Mouse (Mus musculus) megakaryocyte progenitor cell, adult 5-6 weeks (primary cell): ENCODE measurements around the gene Mrgpra2b. TPM values are rescaled to one million over a fixed set of nuclear protein-coding genes. Genes with fewer than 3 reads are reported as not detected.
"Not testable (repeated sequence)": the region's sequence is repeated elsewhere in the genome, so short reads cannot be mapped to it uniquely, and the experiment has no call there.

Experiments used
- ATAC-seq: replicated peaks from 2 replicates; pipeline ENCODE4 v1.8.0; 2016; ENCODE audit warnings: mild to moderate bottlenecking, moderate TSS enrichment, inconsistent platforms; ENCODE audit not compliant: poor library complexity
- total RNA-seq, 2 experiments: library from RNA; stranded (forward) in 1 of 2; stranded (reverse) in 1 of 2; fragments of 157-497, 149-512 nt in 1 of 2; fragments of 200-1000 nt in 1 of 2; gene quantifications; 2 replicates each; pipeline versions ENCODE4 v1.2.3 to v1.2.4; 2015 to 2017

Mrgpra2b gene
- 70.6 and 88.3 TPM in 2 replicates for total RNA-seq (2015)
- total RNA-seq (2017), result 15.6 and 18.7 TPM in 2 replicates

GRCm38 (mm10) chr7:47528762-47529161, at the start of gene Mrgpra2b:
Gene Mrgpra2b (minus strand): TSS chr7:47528862.
- no peak for ATAC-seq

- no peak for ATAC-seq
Observed at GRCm38 (mm10) chr7:47516379-47516778, 12.3 kb downstream of the Mrgpra2b start.

DNA sequence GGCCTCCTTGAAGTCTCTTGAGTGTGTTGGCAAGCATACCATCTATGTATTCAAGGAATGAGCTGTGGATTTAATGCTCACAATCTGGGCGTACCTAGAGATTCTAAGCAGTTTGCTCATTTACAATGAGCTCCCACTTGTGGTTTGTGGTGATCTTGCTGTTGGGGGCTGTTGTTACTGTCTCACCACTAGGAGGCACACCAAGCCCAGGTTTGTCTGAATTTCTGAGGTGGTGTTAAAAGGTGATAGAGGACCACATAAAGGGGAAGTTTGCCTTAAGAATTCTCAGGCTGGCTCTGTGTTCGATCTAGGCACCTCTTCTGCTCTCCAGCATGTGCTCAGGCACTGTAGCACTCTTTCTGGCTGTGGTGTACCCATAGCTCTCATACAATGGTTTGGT, 13.6 kb downstream of the Mrgpra2b start:
- ATAC-seq, result peak; percentile 99

DNA sequence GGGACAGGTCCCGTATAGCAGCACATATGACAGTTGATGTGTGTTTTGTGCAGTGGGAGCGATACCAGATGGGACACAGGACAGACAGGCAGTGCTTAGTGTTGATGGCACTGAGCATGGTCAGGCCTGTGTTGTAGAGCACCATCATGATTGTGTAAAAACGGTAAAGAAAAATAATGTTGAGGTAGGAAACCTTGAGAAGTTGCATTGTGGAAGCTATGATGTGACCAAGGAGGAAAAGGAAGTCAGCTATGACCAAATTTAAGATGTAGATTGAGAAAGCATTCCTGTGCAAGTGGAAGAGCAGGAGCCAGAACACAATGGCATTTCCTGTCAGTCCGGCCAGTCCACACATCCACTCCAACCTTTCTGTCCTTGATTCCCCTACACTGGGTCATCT, 25.7 kb downstream of the Mrgpra2b start:
- peak; percentile 85 for ATAC-seq

DNA sequence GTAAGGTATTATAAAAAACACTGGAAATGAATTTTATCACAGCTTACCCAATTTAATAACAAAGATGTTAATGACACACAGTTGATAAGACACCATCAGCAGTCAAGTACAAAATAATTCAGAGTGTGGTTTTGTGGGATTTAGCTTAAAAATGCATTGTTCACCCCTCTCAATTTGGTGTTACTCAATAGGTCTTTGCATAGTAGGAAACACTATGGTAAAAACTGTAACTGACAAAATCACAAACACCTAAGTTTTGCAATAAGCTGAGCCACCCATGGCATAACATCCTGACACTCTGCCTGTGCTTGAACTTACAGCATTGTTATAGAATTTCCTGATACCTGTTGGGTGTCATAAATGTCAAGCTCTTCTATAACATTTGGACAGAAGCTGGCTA, 37.4 kb downstream of the Mrgpra2b start:
- peak; percentile 72 for ATAC-seq

GRCm38 (mm10) chr7:47489438-47489837, 39.2 kb downstream of the Mrgpra2b start:
- peak; percentile 92 for ATAC-seq

GRCm38 (mm10) chr7:47483181-47483580, 45.5 kb downstream of the Mrgpra2b start:
- ATAC-seq, result peak; percentile 61; the same call in 1 of the 2 replicates

GRCm38 (mm10) chr7:47473904-47474303, 54.8 kb downstream of the Mrgpra2b start:
- ATAC-seq, result peak; percentile 85

GRCm38 (mm10) chr7:47465278-47465981, 63.2 kb downstream of the Mrgpra2b start:
- ATAC-seq, result not testable (repeated sequence)

DNA sequence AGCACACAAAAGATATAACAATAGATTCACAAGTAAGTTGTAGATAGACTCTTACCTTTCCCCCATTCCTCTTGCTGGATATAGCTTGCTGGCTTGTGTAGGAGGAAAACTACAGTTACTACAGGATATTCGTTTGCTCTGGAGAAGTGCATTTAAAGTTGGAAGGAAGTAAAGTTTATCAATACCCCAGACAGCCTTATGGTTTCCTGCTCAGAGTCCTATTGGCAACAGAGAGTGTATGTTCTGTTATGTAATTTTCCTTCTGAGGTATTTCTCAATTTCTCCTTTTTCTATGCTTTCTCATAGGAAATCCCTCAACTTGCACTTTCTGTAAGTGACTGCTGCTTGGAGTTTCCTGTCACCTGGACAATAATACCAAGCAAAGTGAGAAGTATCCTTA, 76.6 kb downstream of the Mrgpra2b start, which contains the start of gene Mrgpra2a:
Gene Mrgpra2a, minus strand, starts transcription at position 125 of the 400 bp plus-strand sequence.
- ATAC-seq, result peak; percentile 96

DNA sequence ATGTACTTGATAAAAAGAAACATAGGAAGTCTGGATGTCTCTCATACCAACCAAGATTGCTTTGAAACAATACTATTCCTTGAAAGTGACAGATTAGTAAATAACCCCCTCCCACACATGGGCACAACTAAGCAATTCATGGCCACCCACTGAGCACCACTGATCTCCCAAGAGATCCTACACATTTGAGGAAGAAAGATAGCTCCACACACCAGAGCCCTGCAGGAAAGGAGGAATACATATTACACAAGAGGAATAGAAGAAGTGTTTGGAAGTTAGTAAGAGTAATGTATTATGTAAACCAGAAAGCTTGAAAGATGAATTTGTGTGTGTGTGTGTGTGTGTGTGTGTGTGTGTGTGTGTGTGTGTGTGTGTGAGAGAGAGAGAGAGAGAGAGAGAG, 82.9 kb downstream of the Mrgpra2b start:
- peak; percentile 61 for ATAC-seq

- ATAC-seq, result peak; percentile 80
Observed at GRCm38 (mm10) chr7:47436463-47436862, 92.2 kb downstream of the Mrgpra2b start.

DNA sequence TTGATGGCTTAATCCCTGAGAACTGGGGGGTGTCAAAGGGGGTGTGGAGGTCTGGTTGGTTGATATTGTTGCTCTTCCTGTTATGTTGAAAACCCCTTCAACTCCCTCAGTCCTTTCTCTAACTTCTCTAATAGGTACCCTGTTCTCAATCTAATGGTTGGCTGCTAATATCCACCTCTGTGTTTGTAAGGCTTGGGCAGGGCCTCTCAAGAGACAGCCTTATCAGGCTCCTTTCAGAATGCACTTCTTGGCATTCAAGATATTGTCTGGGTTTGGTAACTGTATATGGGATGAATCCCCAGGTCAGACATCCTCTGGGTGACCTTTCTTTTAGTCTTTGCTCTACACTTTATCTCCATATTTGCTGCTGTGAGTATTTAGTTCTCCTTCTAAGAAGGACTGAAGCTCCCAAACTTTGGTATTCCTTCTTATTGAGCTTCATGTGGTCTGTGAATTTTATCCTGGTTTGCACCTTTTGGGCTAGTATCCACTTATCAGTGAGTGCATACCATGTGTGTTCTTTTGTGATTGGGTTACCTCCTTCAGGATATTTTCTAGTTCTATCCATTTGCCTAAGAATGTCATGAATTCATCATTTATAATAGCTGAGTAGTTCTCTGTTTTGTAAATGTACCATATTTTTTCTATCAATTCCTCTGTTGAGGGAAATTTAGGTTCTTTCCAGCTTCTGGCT, 100.7 kb downstream of the Mrgpra2b start:
- not testable (repeated sequence) for ATAC-seq

Other genes starting within 250 kb of the Mrgpra2b start
- gene Mrgpra1, start 174.6 kb downstream of the Mrgpra2b start, total RNA-seq (2015), result not detected in 2 replicates
- not detected in 2 replicates for gene Mrgpra1, start 174.6 kb downstream of the Mrgpra2b start, total RNA-seq (2017)
- 14.1 and 19.8 TPM in 2 replicates for gene Mrgpra2a, start 76.7 kb downstream of the Mrgpra2b start, total RNA-seq (2015)
- 1.2 and 5.4 TPM in 2 replicates for gene Mrgpra2a, start 76.7 kb downstream of the Mrgpra2b start, total RNA-seq (2017)
- gene Mrgpra3, start 72.5 kb upstream of the Mrgpra2b start, total RNA-seq (2015), result not detected in 2 replicates
- not detected in 2 replicates for gene Mrgpra3, start 72.5 kb upstream of the Mrgpra2b start, total RNA-seq (2017)